Mouse (Mus musculus) limb, embryonic 11.5 days (tissue): Measurements from ENCODE around the gene Zfhx3. TPM values are rescaled to one million over a fixed set of nuclear protein-coding genes. Genes with fewer than 3 reads are reported as not detected.
A peak's percentile ranks its signal among the peaks of the same experiment; 100 is the strongest.

Source experiments
- ATAC-seq: fragments of 200-750 bp; cut with Nextera tagmentation; 2 replicates; pipeline ENCODE4 v1.8.0; 2017; ENCODE audit warnings: low read depth; ENCODE audit not compliant: insufficient number of reproducible peaks, low FRiP score, low TSS enrichment
- DNase-seq: peaks from one replicate; pipeline ENCODE4 v3.0.0-alpha.2; 2015; ENCODE audit warnings: low spot score
- H3K27ac ChIP-seq: fragments of 300-500 bp; sonication (generic); replicated peaks from 2 replicates; pipeline ENCODE4 v1.5.1; 2014; ENCODE audit warnings: low read depth, mild to moderate bottlenecking, low read length
- H3K27me3 ChIP-seq: fragments of 300-500 bp; sonication (generic); 2 replicates; pipeline ENCODE4 v1.6.1; 2014; ENCODE audit warnings: mild to moderate bottlenecking, low read length, mixed read lengths; ENCODE audit not compliant: control insufficient read depth, insufficient read depth
- H3K36me3 ChIP-seq: fragments of 300-500 bp; sonication (generic); 2 replicates; pipeline ENCODE4 v1.6.1; 2014; ENCODE audit warnings: mild to moderate bottlenecking, low read length, moderate library complexity, mixed read lengths; ENCODE audit not compliant: control insufficient read depth, insufficient read depth
- H3K4me1 ChIP-seq: fragments of 300-500 bp; sonication (generic); 2 replicates; pipeline ENCODE4 v1.6.1; 2014; ENCODE audit warnings: low read length, mixed read lengths; ENCODE audit not compliant: control insufficient read depth, insufficient read depth
- H3K4me2 ChIP-seq: fragments of 300-500 bp; sonication (generic); 2 replicates; pipeline ENCODE4 v1.6.1; 2014; ENCODE audit warnings: low read depth, mild to moderate bottlenecking, moderate library complexity; ENCODE audit not compliant: severe bottlenecking
- H3K4me3 ChIP-seq: fragments of 300-500 bp; sonication (generic); 2 replicates; pipeline ENCODE4 v1.5.1; 2014; ENCODE audit warnings: low read depth, low read length
- H3K9ac ChIP-seq: fragments of 300-500 bp; sonication (generic); 2 replicates; pipeline ENCODE4 v1.6.1; 2014; ENCODE audit warnings: mild to moderate bottlenecking, low read length
- H3K9me3 ChIP-seq: fragments of 300-500 bp; sonication (generic); 2 replicates; pipeline ENCODE4 v1.6.1; 2016; ENCODE audit warnings: low read length; ENCODE audit not compliant: control insufficient read depth
- WGBS: fragments of 180-500 bp; shearing (Covaris S2); extraction: QIAGEN DNeasy Blood & Tissue Kit; methylation state at CpG from one replicate; pipeline ENCODE4 v1.1.7; 2014; 5-methylcytosine and 5-hydroxymethylcytosine counted together
- polyA plus RNA-seq: library from polyadenylated mRNA; unstranded; fragments of >200 nt; fragmentation: Nextera tagmentation; extraction: Ambion mirVana; gene quantifications from 2 replicates; pipeline ENCODE4 v1.2.1, GENCODE M21; 2014

Zfhx3 gene
- polyA plus RNA-seq, 1 experiment from 2014 or later: 36.4 TPM

DNA sequence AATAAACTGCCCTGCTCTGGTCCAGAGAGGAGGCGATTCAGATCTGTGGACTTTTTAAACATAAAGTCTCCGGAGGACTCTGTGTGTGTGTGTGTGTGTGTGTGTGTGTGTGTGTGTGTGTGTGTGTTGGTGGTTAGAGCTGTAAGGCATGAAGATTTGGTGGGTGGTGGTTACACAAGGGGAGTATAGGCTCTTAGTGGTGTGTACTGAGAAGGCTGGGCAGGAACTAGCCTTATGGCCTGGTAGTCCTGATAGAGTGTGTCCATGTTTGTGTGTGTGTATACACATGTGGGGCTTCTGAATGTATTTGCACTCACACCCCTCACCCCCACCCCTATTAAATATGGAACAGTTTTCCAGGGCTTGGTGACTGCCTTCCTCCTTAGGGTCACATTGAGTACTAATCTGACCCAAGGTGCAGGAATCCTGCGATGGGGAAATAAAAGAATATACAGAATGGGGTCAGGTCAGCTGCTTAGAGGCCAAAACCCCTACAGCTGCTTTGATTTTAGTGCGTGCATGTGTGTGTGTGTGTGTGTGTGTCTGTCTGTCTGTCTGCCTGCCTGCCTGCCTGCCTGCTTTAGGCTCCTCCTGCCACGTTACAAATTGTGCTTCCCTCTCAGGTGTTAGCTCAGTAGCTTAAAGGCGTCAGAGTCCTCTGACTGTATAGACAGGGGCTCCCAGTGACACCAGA is 764.6 kb downstream of the Zfhx3 start:
- DNase-seq (peak; percentile 27), ATAC-seq (no peak)
- WGBS: 27% methylated on average over 6 of the region's 6 CpGs
- H3K4me3 ChIP-seq: peak overlapping the region; percentile 14; the same call in 1 of the 2 replicates
- H3K36me3 ChIP-seq: no peaks in the 10 kb centered on the region
- peak overlapping the region; percentile 73 for H3K27ac ChIP-seq
- H3K27me3 ChIP-seq: no peaks in the 10 kb centered on the region
- peak overlapping the region; percentile 46 for H3K4me2 ChIP-seq
- no peaks in the 10 kb centered on the region for H3K9me3 ChIP-seq
- peak overlapping the region; percentile 47 for H3K9ac ChIP-seq
- H3K4me1 ChIP-seq: peaks cover 56% of the 10 kb centered on the region

DNA sequence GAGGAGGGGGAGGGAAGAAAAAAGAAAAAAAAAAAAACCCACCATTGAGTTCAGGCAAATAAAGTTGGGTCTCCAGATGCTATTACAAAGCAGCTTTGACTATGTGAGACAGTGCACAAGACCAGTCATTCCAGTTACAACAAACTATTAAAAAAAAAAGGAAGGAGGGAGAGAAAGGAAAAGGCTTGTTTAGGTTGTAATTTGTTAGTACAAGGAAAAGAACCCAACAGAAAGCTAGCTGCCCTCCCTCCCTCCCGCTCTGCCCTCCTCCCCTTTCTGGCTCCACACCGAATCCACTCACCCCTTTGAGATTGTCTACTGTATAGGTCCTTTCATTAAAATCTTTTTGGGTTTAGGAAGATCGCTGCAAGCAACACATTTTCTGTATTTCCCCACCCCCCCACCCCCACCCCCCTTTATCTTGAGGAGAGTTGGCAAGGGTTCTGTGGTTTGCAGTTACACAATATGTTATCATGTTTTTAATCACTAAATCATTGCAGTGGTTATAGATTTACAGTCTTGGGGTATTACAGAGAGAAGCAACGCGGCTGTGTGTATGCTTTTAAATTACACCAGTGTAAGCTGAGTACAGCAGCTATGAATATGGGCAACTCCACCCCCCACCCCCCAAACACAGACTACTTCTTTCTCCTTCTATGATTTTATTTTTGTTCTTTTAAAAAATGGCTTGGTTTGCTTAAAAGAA is 765.3 kb downstream of the Zfhx3 start:
- peak overlapping the region; percentile 73 for H3K27ac ChIP-seq
- no peaks in the 10 kb centered on the region for H3K27me3 ChIP-seq
- H3K9ac ChIP-seq: peak overlapping the region; percentile 22; the same call in 1 of the 2 replicates
- peak overlapping the region; percentile 46 for H3K4me2 ChIP-seq
- H3K4me3 ChIP-seq: no peak overlapping the region
- ATAC-seq: no peak
- H3K4me1 ChIP-seq: peaks cover 59% of the 10 kb centered on the region
- DNase-seq: peak; percentile 22
- WGBS: 13% methylated on average over 5 of the region's 5 CpGs
- H3K36me3 ChIP-seq: no peaks in the 10 kb centered on the region
- no peaks in the 10 kb centered on the region for H3K9me3 ChIP-seq

DNA sequence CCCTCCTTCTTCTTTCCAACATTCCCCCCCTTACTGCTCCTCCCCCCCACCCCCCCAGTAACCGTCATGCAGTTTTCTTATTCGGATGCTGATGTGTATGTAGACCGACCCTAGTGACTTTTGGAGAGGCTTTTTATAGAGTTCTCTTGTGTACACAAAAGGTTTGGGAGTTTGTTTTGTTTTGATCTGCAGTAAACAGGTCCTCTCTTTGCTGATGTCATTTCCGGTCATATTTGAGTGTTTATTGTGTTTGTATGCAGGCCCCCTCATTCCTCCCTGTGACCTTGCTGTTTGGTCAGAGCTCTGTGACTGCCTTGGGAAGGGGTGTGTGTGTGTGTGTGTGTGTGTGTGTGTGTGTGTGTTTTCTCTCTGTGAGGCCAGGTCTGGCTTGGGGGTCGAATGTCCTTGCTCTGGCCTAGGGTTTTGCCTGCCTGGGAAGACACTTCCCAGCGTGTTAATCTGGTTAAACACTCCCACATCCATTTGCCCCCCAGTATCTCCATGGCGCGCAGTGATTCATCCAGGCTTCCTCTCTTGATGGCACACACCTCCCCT is 766.5 kb downstream of the Zfhx3 start:
- Histone ChIP-seq H3K27me3 (no peaks in the 10 kb centered on the region), H3K9ac (peak overlapping the region; percentile 32; the same call in 1 of the 2 replicates), H3K4me2 (peak overlapping the region; percentile 19), H3K4me3 (no peak overlapping the region), H3K9me3 (no peaks in the 10 kb centered on the region), H3K4me1 (peaks cover 70% of the 10 kb centered on the region), H3K36me3 (no peaks in the 10 kb centered on the region), H3K27ac (peak overlapping the region; percentile 39; the same call in 1 of the 2 replicates)
- DNase-seq (peak; percentile 21), ATAC-seq (no peak)
- 18% methylated on average over 8 of the region's 8 CpGs for WGBS

DNA sequence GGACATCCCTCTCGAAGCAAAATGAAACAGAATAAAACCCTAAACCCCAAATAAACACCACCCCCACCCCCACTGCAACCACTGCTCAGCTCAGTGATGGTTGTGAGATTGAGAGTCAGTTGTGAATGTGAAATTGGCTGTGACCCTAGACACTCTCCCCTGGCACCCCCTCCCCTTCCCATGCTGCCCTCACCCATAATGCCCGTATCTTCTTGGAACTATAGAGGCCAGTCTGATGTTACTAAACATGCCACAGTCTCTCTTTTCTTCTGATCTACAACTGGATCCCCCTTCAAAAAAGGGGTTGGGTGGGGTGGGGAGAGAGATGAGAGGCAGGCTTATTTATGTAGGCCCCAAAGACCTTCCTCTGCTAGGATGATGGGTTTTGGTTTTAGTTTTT is 767.0 kb downstream of the Zfhx3 start:
- H3K4me1 ChIP-seq: peaks cover 74% of the 10 kb centered on the region
- H3K9ac ChIP-seq: peak overlapping the region; percentile 32; the same call in 1 of the 2 replicates
- no peak for ATAC-seq
- no peaks in the 10 kb centered on the region for H3K36me3 ChIP-seq
- no peaks in the 10 kb centered on the region for H3K9me3 ChIP-seq
- 34% methylated on average over 2 of the region's 2 CpGs for WGBS
- no peaks in the 10 kb centered on the region for H3K27me3 ChIP-seq
- H3K4me3 ChIP-seq: no peak overlapping the region
- no peak overlapping the region; the same call in 1 of the 2 replicates for H3K4me2 ChIP-seq
- H3K27ac ChIP-seq: no peak overlapping the region
- DNase-seq: no peak

DNA sequence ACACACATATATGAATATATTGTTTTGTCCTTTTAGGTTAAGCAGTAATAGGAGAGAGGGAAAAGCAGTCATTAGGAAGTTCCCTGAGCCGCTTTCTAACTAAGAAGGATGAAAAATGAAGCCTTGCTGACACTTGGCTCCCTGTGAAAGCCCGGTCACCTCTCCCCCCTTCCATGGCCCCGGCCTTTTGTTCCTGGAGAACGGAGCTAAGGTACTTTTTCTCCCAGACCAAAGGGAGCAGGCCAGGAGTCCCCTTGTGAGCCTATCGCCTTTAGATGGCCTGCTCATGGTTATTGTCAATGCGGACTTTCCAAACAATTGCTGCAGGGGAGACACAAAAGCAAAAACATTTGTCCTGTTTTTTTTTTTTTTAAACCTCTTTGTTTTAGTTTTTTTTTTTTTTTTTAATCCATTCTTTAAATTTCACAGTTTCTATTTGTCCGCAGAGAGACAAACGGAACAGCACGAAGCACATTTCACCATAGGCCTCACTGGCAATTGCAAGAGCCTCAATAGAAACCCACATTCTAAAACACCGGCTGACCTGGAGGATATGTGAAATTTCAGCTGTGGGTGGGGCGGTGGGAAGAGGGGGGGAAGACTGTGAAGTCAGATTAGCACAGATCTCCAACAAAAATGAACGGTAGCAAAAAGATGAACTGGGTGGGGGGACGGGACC is 767.6 kb downstream of the Zfhx3 start:
- Histone ChIP-seq H3K27ac (0 out of 2 replicates have a peak overlapping the region, but pooled peaks have one; percentile 26), H3K4me3 (no peak overlapping the region), H3K9ac (no peak overlapping the region; the same call in 1 of the 2 replicates), H3K9me3 (no peaks in the 10 kb centered on the region), H3K27me3 (no peaks in the 10 kb centered on the region), H3K4me1 (peaks cover 74% of the 10 kb centered on the region), H3K36me3 (no peaks in the 10 kb centered on the region), H3K4me2 (no peak overlapping the region)
- DNase-seq (no peak), ATAC-seq (no peak)
- WGBS: 26% methylated on average over 13 of the region's 13 CpGs

DNA sequence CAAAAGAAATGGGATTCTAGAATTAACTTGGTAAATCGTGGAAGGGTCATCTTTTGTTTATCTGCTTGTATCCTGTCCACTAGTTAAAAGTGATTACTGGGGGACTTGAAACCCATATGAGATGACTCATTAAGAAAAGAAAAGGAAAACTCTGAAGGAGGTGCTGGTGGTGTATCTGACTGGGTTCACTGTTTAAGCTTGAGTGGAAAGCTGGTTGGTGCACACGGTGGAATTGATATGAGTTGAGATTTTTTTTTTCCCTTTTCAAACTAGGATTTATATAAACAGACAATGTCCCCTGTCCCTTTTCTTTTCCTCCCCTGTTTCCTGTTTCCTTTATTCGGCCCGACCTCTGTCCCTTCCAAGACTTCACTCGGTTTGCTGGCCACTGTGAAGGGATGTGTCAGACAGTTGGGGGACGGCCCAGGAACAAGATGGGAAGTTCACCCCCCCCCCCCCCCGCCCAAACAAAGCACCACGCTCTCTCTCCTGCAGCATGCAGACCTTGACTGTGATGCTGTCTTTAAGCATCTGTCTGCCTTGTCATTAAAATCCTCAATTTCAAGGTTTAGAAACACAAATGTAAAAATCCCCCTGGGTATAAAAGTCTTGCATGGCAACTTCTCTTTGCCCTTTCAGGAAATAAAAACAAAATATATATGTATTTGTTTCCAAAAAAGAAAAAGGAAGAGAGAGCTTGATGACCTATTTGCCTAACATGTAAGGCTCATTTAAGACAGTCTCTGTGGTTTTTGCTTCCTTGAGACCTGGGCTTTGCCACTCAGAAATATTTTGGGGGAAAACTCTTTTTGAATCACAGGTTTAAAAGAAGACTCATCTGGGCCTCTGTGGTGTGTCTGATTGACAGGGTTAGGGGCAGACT is 768.4 kb downstream of the Zfhx3 start:
- no peaks in the 10 kb centered on the region for H3K9me3 ChIP-seq
- H3K36me3 ChIP-seq: no peaks in the 10 kb centered on the region
- peaks cover 74% of the 10 kb centered on the region for H3K4me1 ChIP-seq
- no peak overlapping the region; the same call in 1 of the 2 replicates for H3K4me2 ChIP-seq
- no peak overlapping the region for H3K9ac ChIP-seq
- H3K27ac ChIP-seq: peak overlapping the region; percentile 26; the same call in 1 of the 2 replicates
- no peak for DNase-seq
- ATAC-seq: no peak
- WGBS: 7% methylated on average over 8 of the region's 8 CpGs
- no peak overlapping the region for H3K4me3 ChIP-seq
- no peaks in the 10 kb centered on the region for H3K27me3 ChIP-seq

DNA sequence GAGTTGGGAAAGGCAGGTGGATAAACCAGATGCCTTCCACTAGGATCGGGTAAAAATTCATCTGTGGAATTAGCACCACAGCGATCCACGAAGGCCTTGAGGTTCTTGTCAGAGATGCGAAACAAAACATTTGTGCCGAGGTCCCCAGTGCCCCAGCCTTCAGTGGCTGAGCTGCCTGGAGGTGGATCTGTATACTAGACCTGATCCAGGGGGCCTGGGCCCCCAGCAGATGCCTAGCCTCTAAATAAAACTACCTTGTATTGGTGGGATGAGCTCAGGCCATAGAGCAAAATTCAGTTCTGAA is 769.0 kb downstream of the Zfhx3 start:
- DNase-seq (peak; percentile 32), ATAC-seq (no peak)
- Histone ChIP-seq H3K36me3 (no peaks in the 10 kb centered on the region), H3K9ac (no peak overlapping the region), H3K4me2 (peak overlapping the region; percentile 37), H3K27me3 (no peaks in the 10 kb centered on the region), H3K27ac (no peak overlapping the region; the same call in 1 of the 2 replicates), H3K9me3 (no peaks in the 10 kb centered on the region), H3K4me3 (no peak overlapping the region), H3K4me1 (peaks cover 74% of the 10 kb centered on the region)
- 24% methylated on average over 5 of the region's 5 CpGs for WGBS
